ENCODE assay signal across 8 mouse cellular contexts in genomic region chr1:133364022-133364630, GRCm38 (mm10). TPM values are rescaled to one million over a fixed set of nuclear protein-coding genes. Genes with fewer than 3 reads are reported as not detected.
A peak's percentile ranks its signal among the peaks of the same experiment; 100 is the strongest.
DNase-seq lines count a peak whose midpoint lies in the region; ATAC-seq lines count a peak whose summit lies in the region.

No protein-coding gene starts in this region.

- ATAC-seq in kidney, embryonic 14.5 days (ENCODE audit: low FRiP score, low TSS enrichment): peak; percentile 7; the same call in 1 of the 2 replicates
- peak; percentile 8; the same call in 1 of the 2 replicates for ATAC-seq in hindbrain, embryonic 13.5 days (ENCODE audit: low FRiP score)
- ATAC-seq in midbrain, embryonic 13.5 days: peak; percentile 27

- no peaks in the 10 kb centered on the region for H3K9me3 ChIP-seq in kidney, embryonic 14.5 days (ENCODE audit: control insufficient read depth, low read length)
- H3K9me3 ChIP-seq in hindbrain, embryonic 13.5 days: no peaks in the 10 kb centered on the region
- no peaks in the 10 kb centered on the region for H3K9me3 ChIP-seq in midbrain, embryonic 13.5 days

- peak overlapping the region; percentile 40; the same call in 1 of the 2 replicates for H3K9ac ChIP-seq in kidney, embryonic 14.5 days (ENCODE audit: low read depth, low read length)
- H3K9ac ChIP-seq in hindbrain, embryonic 13.5 days: peak overlapping the region; percentile 76
- H3K9ac ChIP-seq in midbrain, embryonic 13.5 days (replicated peaks): peak overlapping the region; percentile 76

- H3K36me3 ChIP-seq in kidney, embryonic 14.5 days (ENCODE audit: control insufficient read depth, insufficient read depth, low read length): no peaks in the 10 kb centered on the region
- no peaks in the 10 kb centered on the region for H3K36me3 ChIP-seq in hindbrain, embryonic 13.5 days
- H3K36me3 ChIP-seq in midbrain, embryonic 13.5 days: no peaks in the 10 kb centered on the region

- peak overlapping the region; percentile 59 for H3K4me3 ChIP-seq in kidney, embryonic 14.5 days (ENCODE audit: low read length)
- H3K4me3 ChIP-seq in hindbrain, embryonic 13.5 days: peak overlapping the region; percentile 67
- H3K4me3 ChIP-seq in midbrain, embryonic 13.5 days (replicated peaks): peak overlapping the region; percentile 66

- H3K27me3 ChIP-seq in kidney, embryonic 14.5 days (ENCODE audit: control insufficient read depth, insufficient read depth, low read length): peaks cover 6% of the 10 kb centered on the region; the same call in 1 of the 2 replicates
- peaks cover 47% of the 10 kb centered on the region for H3K27me3 ChIP-seq in hindbrain, embryonic 13.5 days
- peaks cover 37% of the 10 kb centered on the region for H3K27me3 ChIP-seq in midbrain, embryonic 13.5 days

- peak overlapping the region; percentile 97 for H3K4me2 ChIP-seq in kidney, embryonic 14.5 days (replicated peaks; ENCODE audit: low read depth, low read length)
- H3K4me2 ChIP-seq in hindbrain, embryonic 13.5 days: peak overlapping the region; percentile 91
- H3K4me2 ChIP-seq in midbrain, embryonic 13.5 days (replicated peaks): peak overlapping the region; percentile 92

- DNase-seq in kidney, adult 11 months: no peak
- peak; percentile 42 for DNase-seq in brain, adult 2 months (ENCODE audit: low read depth, low spot score)
- DNase-seq in MN1 (ENCODE audit: low spot score): no peak
- no peak for DNase-seq in cerebellum, postnatal 14 days
- DNase-seq in kidney, adult 9 months: no peak

- no peak overlapping the region for H3K27ac ChIP-seq in kidney, embryonic 14.5 days (ENCODE audit: low read depth, low read length)
- H3K27ac ChIP-seq in hindbrain, embryonic 13.5 days: peak overlapping the region; percentile 64; the same call in 1 of the 2 replicates
- no peak overlapping the region for H3K27ac ChIP-seq in midbrain, embryonic 13.5 days

- peaks cover 14% of the 10 kb centered on the region for H3K4me1 ChIP-seq in kidney, embryonic 14.5 days (ENCODE audit: control insufficient read depth, insufficient read depth, low read length)
- peaks cover 33% of the 10 kb centered on the region for H3K4me1 ChIP-seq in hindbrain, embryonic 13.5 days (replicated peaks)
- peaks cover 30% of the 10 kb centered on the region for H3K4me1 ChIP-seq in midbrain, embryonic 13.5 days (replicated peaks)

- 4% methylated on average over 27 of the region's 27 CpGs for WGBS in kidney, embryonic 14.5 days
- WGBS in hindbrain, embryonic 13.5 days: 3% methylated on average over 27 of the region's 27 CpGs
- WGBS in midbrain, embryonic 13.5 days: 3% methylated on average over 27 of the region's 27 CpGs

RNA-seq across cellular contexts. Expression of gene Etnk2, which starts 0.8 kb away (rescaled TPM):
- polyA plus RNA-seq in kidney, embryonic 14.5 days (2014; fragmentation: Nextera tagmentation; extraction: Ambion mirVana): 1.7 and 2.0 TPM in 2 replicates
- polyA plus RNA-seq in hindbrain, embryonic 13.5 days (2015; fragmentation: Nextera tagmentation; extraction: Ambion mirVana): 9.9 and 10.3 TPM in 2 replicates
- polyA plus RNA-seq in midbrain, embryonic 13.5 days (2015; fragmentation: Nextera tagmentation; extraction: Ambion mirVana): 7.3 and 7.6 TPM in 2 replicates

RNA-seq across cellular contexts. Expression of gene Ren1, which starts 13.8 kb away (rescaled TPM):
- 50.2 and 92.1 TPM in 2 replicates for polyA plus RNA-seq in kidney, embryonic 14.5 days (2014; fragmentation: Nextera tagmentation; extraction: Ambion mirVana)
- polyA plus RNA-seq in hindbrain, embryonic 13.5 days (2015; fragmentation: Nextera tagmentation; extraction: Ambion mirVana): 3.7 and 4.2 TPM in 2 replicates
- polyA plus RNA-seq in midbrain, embryonic 13.5 days (2015; fragmentation: Nextera tagmentation; extraction: Ambion mirVana): not detected in 2 replicates

RNA-seq across cellular contexts. Expression of gene Kiss1, which starts 42.5 kb away (rescaled TPM):
- not detected in 2 replicates for polyA plus RNA-seq in kidney, embryonic 14.5 days (2014; fragmentation: Nextera tagmentation; extraction: Ambion mirVana)
- 0.38 TPM in 1 of 2 replicates, not detected in the other for polyA plus RNA-seq in hindbrain, embryonic 13.5 days (2015; fragmentation: Nextera tagmentation; extraction: Ambion mirVana)
- not detected in 2 replicates for polyA plus RNA-seq in midbrain, embryonic 13.5 days (2015; fragmentation: Nextera tagmentation; extraction: Ambion mirVana)

RNA-seq across cellular contexts. Expression of gene Golt1a, which starts 54.5 kb away (rescaled TPM):
- 2.6 and 6.1 TPM in 2 replicates for polyA plus RNA-seq in kidney, embryonic 14.5 days (2014; fragmentation: Nextera tagmentation; extraction: Ambion mirVana)
- 0.10 TPM in 1 of 2 replicates, not detected in the other for polyA plus RNA-seq in hindbrain, embryonic 13.5 days (2015; fragmentation: Nextera tagmentation; extraction: Ambion mirVana)
- polyA plus RNA-seq in midbrain, embryonic 13.5 days (2015; fragmentation: Nextera tagmentation; extraction: Ambion mirVana): not detected in 2 replicates
